Mouse (Mus musculus) stomach, postnatal 0 days (tissue): ENCODE measurements around the gene Cdh24. TPM values are rescaled to one million over a fixed set of nuclear protein-coding genes. Genes with fewer than 3 reads are reported as not detected.

Experiments used
- ATAC-seq: fragments of 200-750 bp; cut with Nextera tagmentation; 2 replicates; pipeline ENCODE4 v1.8.0; 2017; ENCODE audit not compliant: low FRiP score, low TSS enrichment
- DNase-seq: peaks from one replicate; pipeline ENCODE4 v3.0.0-alpha.2; 2016; ENCODE audit warnings: low spot score
- H3K27ac ChIP-seq: fragments of 300-500 bp; sonication (generic); replicated peaks from 2 replicates; pipeline ENCODE4 v1.5.1; 2014; ENCODE audit warnings: mild to moderate bottlenecking, control low read depth
- H3K27me3 ChIP-seq: fragments of 300-500 bp; sonication (generic); 2 replicates; pipeline ENCODE4 v1.6.1; 2014; ENCODE audit warnings: low read length; ENCODE audit not compliant: control insufficient read depth, insufficient read depth
- H3K36me3 ChIP-seq: fragments of 300-500 bp; sonication (generic); 2 replicates; pipeline ENCODE4 v1.6.1; 2014; ENCODE audit warnings: low read length, mixed read lengths; ENCODE audit not compliant: control insufficient read depth, insufficient read depth
- H3K4me1 ChIP-seq: fragments of 300-500 bp; sonication (generic); replicated peaks from 2 replicates; pipeline ENCODE4 v1.6.1; 2014; ENCODE audit warnings: antibody characterized with exemption; ENCODE audit not compliant: control insufficient read depth, insufficient read depth
- H3K4me2 ChIP-seq: fragments of 300-500 bp; sonication (generic); replicated peaks from 2 replicates; pipeline ENCODE4 v1.6.1; 2014; ENCODE audit warnings: low read depth, mild to moderate bottlenecking, control low read depth, moderate library complexity
- H3K4me3 ChIP-seq: fragments of 300-500 bp; sonication (generic); 2 replicates; pipeline ENCODE4 v1.5.1; 2014; ENCODE audit warnings: low read depth, low read length, control low read depth
- H3K9ac ChIP-seq: fragments of 300-500 bp; sonication (generic); 2 replicates; pipeline ENCODE4 v1.6.1; 2014; ENCODE audit warnings: mild to moderate bottlenecking, low read length, control low read depth, mixed read lengths
- H3K9me3 ChIP-seq: fragments of 300-500 bp; sonication (generic); 2 replicates; pipeline ENCODE4 v1.6.1; 2016; ENCODE audit warnings: low read length; ENCODE audit not compliant: control insufficient read depth
- CTCF ChIP-seq: IDR thresholded peaks from 2 replicates; pipeline ENCODE4 v1.5.1; 2016; ENCODE audit warnings: antibody characterized with exemption, low read depth, mild to moderate bottlenecking, moderate library complexity
- EP300 ChIP-seq: optimal IDR thresholded peaks from 2 replicates; pipeline ENCODE3; 2016; ENCODE audit warnings: antibody characterized with exemption
- WGBS: fragments of 180-500 bp; shearing (Covaris S2); extraction: QIAGEN DNeasy Blood & Tissue Kit; methylation state at CpG from one replicate; pipeline ENCODE4 v1.1.7; 2014; 5-methylcytosine and 5-hydroxymethylcytosine counted together
- polyA plus RNA-seq: library from polyadenylated mRNA; unstranded; fragments of >200 nt; fragmentation: Nextera tagmentation; extraction: Ambion mirVana; gene quantifications from 2 replicates; pipeline ENCODE4 v1.2.1, GENCODE M21; 2015

Gene Cdh24
- polyA plus RNA-seq, 1 experiment from 2014 or later: 0.68 TPM

- peak; percentile 91 for DNase-seq
- peak overlapping the region; percentile 53 for H3K27ac ChIP-seq
- H3K36me3 ChIP-seq: peaks cover 34% of the 10 kb centered on the region
- peak overlapping the region; percentile 48 for H3K4me3 ChIP-seq
- no peaks in the 10 kb centered on the region for H3K27me3 ChIP-seq
- H3K9me3 ChIP-seq: no peaks in the 10 kb centered on the region
- ATAC-seq: peak; percentile 88
- H3K9ac ChIP-seq: peak overlapping the region; percentile 69
- TF ChIP-seq CTCF (peak; percentile 33), EP300 (no peak)
- H3K4me1 ChIP-seq: 0 out of 2 replicates have a peak, but pooled peaks cover 4% of the 10 kb centered on the region
- WGBS: 2% methylated on average over 12 of the region's 12 CpGs
- peak overlapping the region; percentile 72 for H3K4me2 ChIP-seq
Observed at GRCm38 (mm10) chr14:54653496-54653895, 12.3 kb upstream of the Cdh24 start.

DNA sequence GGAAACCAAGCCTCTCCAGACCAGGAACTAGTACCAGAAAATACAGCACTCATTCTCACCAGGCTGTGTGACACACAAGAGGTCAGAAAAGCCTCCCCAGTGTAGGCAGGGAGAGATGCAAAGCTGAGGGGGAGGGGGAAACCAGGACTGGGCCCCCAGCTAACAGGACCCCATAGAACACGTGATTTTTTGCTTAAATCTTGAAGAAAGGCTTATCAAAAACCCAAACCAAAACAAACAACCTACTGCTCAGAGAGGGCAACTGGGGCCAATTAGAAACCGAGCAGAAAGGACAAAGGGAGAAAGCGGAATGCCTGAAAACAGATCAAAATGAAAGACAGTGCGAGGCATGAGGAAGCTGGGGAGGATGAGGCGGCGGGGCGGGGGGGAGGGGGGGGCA is 11.6 kb upstream of the Cdh24 start:
- H3K4me3 ChIP-seq: peak overlapping the region; percentile 48
- peak overlapping the region; percentile 69 for H3K9ac ChIP-seq
- no peak overlapping the region for H3K27ac ChIP-seq
- H3K9me3 ChIP-seq: no peaks in the 10 kb centered on the region
- ATAC-seq: no peak
- H3K4me2 ChIP-seq: peak overlapping the region; percentile 72
- DNase-seq: no peak
- TF ChIP-seq CTCF (no peak), EP300 (no peak)
- no peaks in the 10 kb centered on the region for H3K27me3 ChIP-seq
- H3K4me1 ChIP-seq: 0 out of 2 replicates have a peak, but pooled peaks cover 4% of the 10 kb centered on the region
- peaks cover 30% of the 10 kb centered on the region for H3K36me3 ChIP-seq
- under 1% methylated on average over 7 of the region's 7 CpGs for WGBS

DNA sequence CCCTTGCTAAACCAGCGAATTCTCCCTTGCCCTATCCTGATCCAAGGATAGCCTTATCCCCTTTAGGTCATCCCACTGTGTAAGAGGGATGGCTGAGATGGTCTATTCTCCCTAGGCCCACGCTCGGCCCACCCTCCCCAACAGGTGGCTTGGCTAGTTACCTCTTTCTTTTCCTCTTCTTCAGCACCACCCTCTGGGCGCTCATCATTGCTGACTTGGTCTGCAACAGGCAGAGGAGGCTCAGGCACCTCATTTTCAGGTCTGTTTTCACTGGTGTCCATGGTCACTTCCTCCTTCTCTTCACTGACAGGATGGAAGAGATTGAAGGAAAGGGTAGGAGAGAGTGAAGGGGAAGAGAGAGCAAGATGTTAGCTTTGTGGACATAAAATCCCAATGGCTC is 10.4 kb upstream of the Cdh24 start:
- WGBS: 79% methylated on average over 4 of the region's 4 CpGs
- Histone ChIP-seq H3K36me3 (peaks cover 24% of the 10 kb centered on the region), H3K4me3 (no peak overlapping the region), H3K27me3 (no peaks in the 10 kb centered on the region), H3K9ac (no peak overlapping the region), H3K4me1 (0 out of 2 replicates have a peak, but pooled peaks cover 4% of the 10 kb centered on the region), H3K4me2 (no peak overlapping the region), H3K27ac (no peak overlapping the region), H3K9me3 (no peaks in the 10 kb centered on the region)
- TF ChIP-seq CTCF (no peak), EP300 (no peak)
- ATAC-seq: no peak
- DNase-seq: no peak

DNA sequence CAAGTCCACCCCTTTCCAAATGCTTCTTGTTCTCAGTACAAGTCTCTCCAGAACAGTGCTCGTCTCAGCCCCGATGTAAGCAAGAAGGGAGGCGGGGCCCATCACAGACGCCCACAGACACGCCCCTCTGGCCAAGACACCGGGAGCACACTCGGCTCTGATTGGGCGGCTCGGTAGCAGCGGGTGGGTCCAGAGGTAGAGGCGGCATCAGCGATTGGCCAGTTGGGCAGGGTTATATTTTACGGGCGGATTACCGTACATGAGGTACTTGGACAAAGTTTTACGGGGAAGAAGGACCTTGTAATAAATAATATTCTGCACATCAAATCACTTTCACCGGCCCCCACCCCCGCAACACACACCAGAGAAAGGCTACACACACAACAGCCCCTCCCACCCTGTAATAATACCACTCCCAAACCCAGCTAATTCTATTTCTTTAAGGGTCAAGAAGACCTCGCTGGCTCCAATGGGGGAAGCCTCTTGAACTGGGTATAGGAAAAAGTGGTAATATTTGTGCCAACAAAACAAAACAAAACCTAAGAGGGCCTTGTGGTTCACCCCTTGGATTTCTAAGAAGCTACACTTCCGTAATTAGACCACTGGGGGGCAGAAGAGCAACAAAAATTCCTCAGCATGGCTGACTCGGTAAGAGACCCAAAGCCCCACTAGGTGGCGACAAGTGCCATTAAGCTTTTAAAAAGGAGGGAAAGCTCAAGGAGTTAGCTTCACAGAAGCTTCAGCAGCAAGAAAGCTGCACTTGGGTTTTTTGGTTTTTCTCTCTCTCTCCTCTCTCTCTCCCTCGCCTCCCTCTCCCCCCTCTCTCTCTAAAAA is 9.7 kb upstream of the Cdh24 start:
- 53% methylated on average over 23 of the region's 23 CpGs for WGBS
- ATAC-seq (peak; percentile 72), DNase-seq (peak; percentile 87)
- no peaks in the 10 kb centered on the region for H3K9me3 ChIP-seq
- no peak overlapping the region for H3K4me2 ChIP-seq
- H3K4me1 ChIP-seq: 0 out of 2 replicates have a peak, but pooled peaks cover 4% of the 10 kb centered on the region
- TF ChIP-seq CTCF (peak; percentile 98), EP300 (no peak)
- no peak overlapping the region for H3K9ac ChIP-seq
- no peaks in the 10 kb centered on the region for H3K27me3 ChIP-seq
- no peak overlapping the region for H3K4me3 ChIP-seq
- H3K36me3 ChIP-seq: peaks cover 28% of the 10 kb centered on the region
- no peak overlapping the region for H3K27ac ChIP-seq

DNA sequence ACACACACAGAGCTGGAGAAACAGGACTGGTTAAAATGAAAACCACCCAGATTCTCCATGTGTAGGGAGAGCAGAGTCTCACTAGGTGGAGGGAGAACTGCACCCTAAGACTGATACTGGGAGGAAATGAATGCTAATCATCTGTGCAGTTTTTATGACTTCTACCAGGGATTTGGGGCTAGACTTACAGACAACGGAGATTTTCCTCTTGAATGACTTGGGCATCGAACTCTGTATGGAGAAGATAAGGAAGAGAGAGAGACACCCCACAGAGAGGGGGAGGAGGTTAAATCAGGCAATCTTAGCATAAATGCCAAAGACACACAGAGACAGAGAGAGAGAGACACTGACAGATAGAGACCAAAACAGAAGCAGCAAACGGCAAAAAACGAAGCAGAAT is 6.7 kb upstream of the Cdh24 start:
- H3K4me1 ChIP-seq: 0 out of 2 replicates have a peak, but pooled peaks cover 2% of the 10 kb centered on the region
- no peaks in the 10 kb centered on the region for H3K27me3 ChIP-seq
- H3K4me2 ChIP-seq: no peak overlapping the region
- H3K36me3 ChIP-seq: peaks cover 50% of the 10 kb centered on the region
- H3K27ac ChIP-seq: no peak overlapping the region
- no peak overlapping the region for H3K4me3 ChIP-seq
- no peak for ATAC-seq
- 86% methylated on average over 4 of the region's 4 CpGs for WGBS
- H3K9me3 ChIP-seq: no peaks in the 10 kb centered on the region
- no peak for TF ChIP-seq CTCF
- no peak for TF ChIP-seq EP300
- no peak overlapping the region for H3K9ac ChIP-seq
- no peak for DNase-seq

GRCm38 (mm10) chr14:54646898-54647636 is 5.9 kb upstream of the Cdh24 start:
- no peak for DNase-seq

More at GRCm38 (mm10) chr14:54646898-54647636, 5.9 kb upstream of the Cdh24 start:
- Histone ChIP-seq H3K9ac (no peak overlapping the region), H3K4me3 (no peak overlapping the region), H3K27me3 (no peaks in the 10 kb centered on the region), H3K4me2 (no peak overlapping the region), H3K27ac (no peak overlapping the region), H3K9me3 (no peaks in the 10 kb centered on the region), H3K4me1 (no peaks in the 10 kb centered on the region), H3K36me3 (peaks cover 51% of the 10 kb centered on the region)
- no peak for ATAC-seq
- TF ChIP-seq EP300 (no peak), CTCF (peak; percentile 67)
- WGBS: 91% methylated on average over 8 of the region's 8 CpGs
